Mouse (Mus musculus) heart, embryonic 16.5 days (tissue): ENCODE measurements at regions not wholly inside any gene's neighbourhood (a gene's known extent, or its start where the extent isn't known, plus 50 kb on each side); places are given as distances from the start of the nearest gene placed in this dataset.
A peak's percentile ranks its signal among the peaks of the same experiment; 100 is the strongest.

Source experiments
- ATAC-seq: fragments of 200-750 bp; cut with Nextera tagmentation; replicated peaks from 2 replicates; pipeline ENCODE4 v1.8.0; 2017; ENCODE audit warnings: moderate number of reproducible peaks; ENCODE audit not compliant: insufficient read depth, low FRiP score; ENCODE audit errors: extremely low read depth
- H3K27ac ChIP-seq: fragments of 300-500 bp; sonication (generic); 2 replicates; pipeline ENCODE4 v1.5.1; 2014; ENCODE audit warnings: mild to moderate bottlenecking, low read length, control low read depth, moderate library complexity
- H3K27me3 ChIP-seq: fragments of 300-500 bp; sonication (generic); 2 replicates; pipeline ENCODE4 v1.6.1; 2014; ENCODE audit warnings: low read length, mixed read lengths; ENCODE audit not compliant: control insufficient read depth, insufficient read depth
- H3K36me3 ChIP-seq: fragments of 300-500 bp; sonication (generic); 2 replicates; pipeline ENCODE4 v1.6.1; 2014; ENCODE audit not compliant: control insufficient read depth, insufficient read depth
- H3K4me1 ChIP-seq: fragments of 300-500 bp; sonication (generic); 2 replicates; pipeline ENCODE4 v1.6.1; 2014; ENCODE audit warnings: low read length, mixed read lengths; ENCODE audit not compliant: control insufficient read depth, insufficient read depth
- H3K4me2 ChIP-seq: fragments of 300-500 bp; sonication (generic); 2 replicates; pipeline ENCODE4 v1.6.1; 2014; ENCODE audit warnings: low read depth, mild to moderate bottlenecking, control low read depth, low read length
- H3K4me3 ChIP-seq: fragments of 300-500 bp; sonication (generic); 2 replicates; pipeline ENCODE4 v1.5.1; 2014; ENCODE audit warnings: mild to moderate bottlenecking, control low read depth, low read length
- H3K9ac ChIP-seq: fragments of 300-500 bp; sonication (generic); 2 replicates; pipeline ENCODE4 v1.6.1; 2014; ENCODE audit warnings: low read length, control low read depth
- H3K9me3 ChIP-seq: fragments of 300-500 bp; sonication (generic); replicated peaks from 2 replicates; pipeline ENCODE4 v1.6.1; 2016; ENCODE audit warnings: low read length; ENCODE audit not compliant: control insufficient read depth
- WGBS: fragments of 180-500 bp; shearing (Covaris S2); extraction: QIAGEN DNeasy Blood & Tissue Kit; methylation state at CpG from one replicate; pipeline ENCODE4 v1.1.7; 2014; 5-methylcytosine and 5-hydroxymethylcytosine counted together

DNA sequence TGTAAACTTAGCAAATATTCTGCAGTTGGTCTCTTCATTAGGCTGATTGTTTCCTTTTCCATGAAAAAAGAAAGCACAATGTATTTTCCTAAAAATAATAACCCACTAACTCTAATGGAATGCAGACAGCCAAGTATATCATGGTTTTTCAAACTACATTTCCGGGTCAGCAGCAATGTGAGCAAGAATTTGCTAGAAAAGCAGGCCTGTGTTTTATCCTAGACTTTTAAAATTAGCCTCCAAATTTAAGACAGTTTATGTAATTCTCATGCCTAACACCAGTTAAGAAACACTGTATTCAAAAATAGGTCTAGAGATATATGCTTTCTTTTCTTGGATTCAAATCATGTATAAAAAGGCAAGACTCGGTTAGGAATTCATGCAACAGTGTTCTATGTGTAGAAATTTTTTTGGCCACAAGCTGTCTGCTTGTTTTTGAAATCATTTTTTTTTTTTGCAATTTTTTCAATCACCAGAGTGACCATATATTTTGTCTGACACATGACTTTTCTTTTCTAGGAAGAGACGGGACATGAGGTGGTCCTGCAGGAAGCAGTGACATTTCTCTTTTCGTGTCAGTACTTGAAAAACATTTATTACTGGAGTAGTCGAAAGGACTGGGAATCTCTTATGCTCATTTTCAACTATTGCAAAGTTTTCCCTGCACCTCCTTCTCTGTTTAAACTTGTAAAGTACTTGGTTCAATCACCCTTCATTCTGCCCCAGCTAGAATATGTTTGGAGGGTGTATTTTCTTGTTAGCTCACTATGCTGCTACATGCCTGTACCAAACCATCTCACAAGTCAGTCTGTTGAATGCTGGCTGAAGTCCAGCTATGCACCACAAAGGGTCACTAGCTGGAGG is 59.9 kb upstream of the Alcam start:
- Histone ChIP-seq H3K36me3 (no peaks in the 10 kb centered on the region), H3K9ac (no peak overlapping the region), H3K4me1 (no peaks in the 10 kb centered on the region), H3K27ac (0 out of 2 replicates have a peak overlapping the region, but pooled peaks have one; percentile 4), H3K4me2 (no peak overlapping the region), H3K27me3 (no peaks in the 10 kb centered on the region), H3K9me3 (no peaks in the 10 kb centered on the region), H3K4me3 (no peak overlapping the region)
- 63% methylated on average over 5 of the region's 5 CpGs for WGBS
- no peak for ATAC-seq

- WGBS: 49% methylated on average over 10 of the region's 10 CpGs
Measured at GRCm38 (mm10) chr16:52508633-52509379, 54.9 kb upstream of the Alcam start.

More at GRCm38 (mm10) chr16:52508633-52509379, 54.9 kb upstream of the Alcam start:
- Histone ChIP-seq H3K36me3 (no peaks in the 10 kb centered on the region), H3K4me1 (no peaks in the 10 kb centered on the region), H3K27ac (no peak overlapping the region), H3K9ac (no peak overlapping the region), H3K9me3 (no peaks in the 10 kb centered on the region), H3K27me3 (no peaks in the 10 kb centered on the region), H3K4me3 (no peak overlapping the region), H3K4me2 (no peak overlapping the region)
- ATAC-seq: no peak
